Mouse (Mus musculus): ENCODE results near the gene 1700016H13Rik. TPM values are rescaled to one million over a fixed set of nuclear protein-coding genes. Genes with fewer than 3 reads are reported as not detected.

The 1700016H13Rik gene
- polyA plus RNA-seq, 1 experiment = not detected

DNA sequence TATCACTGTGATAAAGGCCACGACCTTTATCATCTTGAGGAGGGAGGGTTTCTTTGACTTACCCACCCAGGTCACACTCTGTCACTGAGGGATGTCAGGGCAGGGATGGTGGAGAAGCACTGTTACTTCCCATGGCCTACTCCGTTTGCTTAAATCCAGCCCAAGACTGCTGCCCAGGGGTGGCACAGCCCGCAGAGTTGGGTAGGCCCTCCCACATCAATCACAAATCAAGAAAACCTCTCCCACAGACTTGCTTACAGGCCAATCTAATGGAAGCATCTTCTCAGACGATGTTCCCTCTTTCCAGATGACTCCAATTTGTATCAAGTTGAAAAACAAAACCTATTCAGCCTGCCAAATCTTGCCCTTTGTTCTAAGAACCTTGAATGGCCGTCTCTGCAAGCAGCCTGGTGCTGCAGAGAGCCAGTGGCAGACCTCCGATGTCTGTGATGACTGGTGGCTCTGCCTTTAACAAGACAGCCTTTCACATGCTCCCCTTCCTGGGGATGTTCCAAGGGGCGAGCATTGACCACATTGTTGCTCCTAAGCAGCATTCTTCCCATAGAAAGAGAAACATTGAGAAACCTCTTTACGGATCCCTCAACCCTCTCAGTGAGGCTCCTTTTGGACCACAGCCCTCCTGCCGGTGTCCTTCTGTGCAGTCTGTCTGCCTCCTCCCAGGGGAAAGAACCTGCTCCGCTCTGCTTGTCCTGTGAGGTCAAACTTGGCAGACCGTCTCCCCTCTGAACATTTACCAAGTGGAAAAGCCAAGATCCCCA lies 52.5 kb downstream of the 1700016H13Rik start:
- WGBS = 36% methylated on average over 11 of the region's 11 CpGs

DNA sequence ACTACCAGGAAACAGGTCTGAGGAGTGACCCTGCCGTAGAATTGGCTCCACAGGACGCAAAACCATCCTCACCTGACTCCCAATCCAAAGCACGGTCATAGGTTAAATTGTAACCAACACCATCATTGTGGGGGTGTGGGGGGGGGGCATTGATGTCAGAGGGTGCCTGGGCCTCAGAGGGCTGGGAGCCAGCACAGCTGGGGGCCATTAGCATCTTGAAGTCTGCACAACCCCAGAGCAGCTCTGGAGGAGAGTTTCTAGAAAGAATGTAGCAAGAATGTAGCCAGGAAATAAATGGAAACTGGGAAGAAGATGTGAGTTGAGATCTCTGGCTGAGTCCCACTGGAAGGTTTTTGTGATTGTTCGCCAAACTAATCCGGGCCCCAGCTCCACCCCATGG lies 56.9 kb downstream of the 1700016H13Rik start:
- Histone ChIP-seq H3K27ac (ENCODE audit: insufficient read depth, low read length) (no peak overlapping the region), H3K27me3 (ENCODE audit: control insufficient read depth, insufficient read depth, low read length) (no peaks in the 10 kb centered on the region), H3K4me1 (ENCODE audit: control insufficient read depth, insufficient read depth, low read length) (peaks cover 31% of the 10 kb centered on the region), H3K4me3 (replicated peaks; ENCODE audit: insufficient read depth, low read depth, low read length) (no peak overlapping the region)
- 91% methylated on average over 5 of the region's 5 CpGs for WGBS
- DNase-seq = no peak
- TF ChIP-seq CTCF (IDR thresholded peaks at IDR 0.05; ENCODE audit: borderline replicate concordance, insufficient read depth, low read depth, low read length) = no peak
- TF ChIP-seq POLR2A (IDR thresholded peaks at IDR 0.05; ENCODE audit: borderline replicate concordance, insufficient read depth, low read length) = no peak

More for the DNA sequence above, 52.5 kb downstream of the 1700016H13Rik start:
- no peak overlapping the region for H3K27ac ChIP-seq (ENCODE audit: insufficient read depth, low read length)
- H3K27me3 ChIP-seq (ENCODE audit: control insufficient read depth, insufficient read depth, low read length) = no peaks in the 10 kb centered on the region
- no peak overlapping the region for H3K4me3 ChIP-seq (replicated peaks; ENCODE audit: insufficient read depth, low read depth, low read length)
- DNase-seq = peak; percentile 54 to 68
- H3K4me1 ChIP-seq (ENCODE audit: control insufficient read depth, insufficient read depth, low read length) = peaks cover 7% of the 10 kb centered on the region
- no peak for TF ChIP-seq POLR2A (IDR thresholded peaks at IDR 0.05; ENCODE audit: borderline replicate concordance, insufficient read depth, low read length)
- TF ChIP-seq CTCF (IDR thresholded peaks at IDR 0.05; ENCODE audit: borderline replicate concordance, insufficient read depth, low read depth, low read length) = no peak

DNA sequence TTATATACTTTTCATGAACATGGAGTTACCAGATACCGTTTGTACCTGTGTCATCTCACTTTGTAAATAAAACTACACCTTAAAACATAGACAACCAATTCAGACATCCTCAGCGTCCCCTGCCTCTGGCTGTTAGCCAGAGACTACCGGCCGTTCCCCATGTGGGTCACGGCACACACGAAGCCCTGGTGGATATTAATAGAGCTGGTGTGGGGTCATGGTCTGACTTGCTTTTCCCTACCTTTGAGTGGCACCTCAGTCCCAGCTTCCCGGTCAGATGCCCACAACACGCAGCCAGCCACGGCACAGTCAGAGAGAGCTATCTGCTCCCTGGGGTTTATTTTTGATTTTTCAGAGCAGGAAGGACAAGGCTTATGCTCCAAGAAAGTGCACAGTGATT lies 57.5 kb downstream of the 1700016H13Rik start:
- Histone ChIP-seq H3K27me3 (ENCODE audit: control insufficient read depth, insufficient read depth, low read length) (no peaks in the 10 kb centered on the region), H3K4me1 (ENCODE audit: control insufficient read depth, insufficient read depth, low read length) (peaks cover 30% of the 10 kb centered on the region), H3K27ac (ENCODE audit: insufficient read depth, low read length) (no peak overlapping the region), H3K4me3 (replicated peaks; ENCODE audit: insufficient read depth, low read depth, low read length) (no peak overlapping the region)
- DNase-seq = peak; percentile 18 to 30
- TF ChIP-seq CTCF (IDR thresholded peaks at IDR 0.05; ENCODE audit: borderline replicate concordance, insufficient read depth, low read depth, low read length) (no peak), POLR2A (IDR thresholded peaks at IDR 0.05; ENCODE audit: borderline replicate concordance, insufficient read depth, low read length) (no peak)
- WGBS = 39% methylated on average over 9 of the region's 9 CpGs

Other genes starting within 250 kb of the 1700016H13Rik start
- 6.1 and 6.6 TPM in 2 replicates for gene Ptpn13, start 230.8 kb downstream of the 1700016H13Rik start, polyA plus RNA-seq (2012; rRNA removed)
- 0.05 TPM in 1 of 2 replicates, not detected in the other for gene Slc10a6, start 26.6 kb downstream of the 1700016H13Rik start, polyA plus RNA-seq (2012; rRNA removed)
- 9.3 TPM in 2 replicates for gene Aff1, start 36.4 kb upstream of the 1700016H13Rik start, polyA plus RNA-seq (2012; rRNA removed)